Mouse (Mus musculus): Measurements from ENCODE around the gene Pdcd1lg2.
A peak's percentile ranks its signal among the peaks of the same experiment; 100 is the strongest.

Pdcd1lg2 gene

DNA sequence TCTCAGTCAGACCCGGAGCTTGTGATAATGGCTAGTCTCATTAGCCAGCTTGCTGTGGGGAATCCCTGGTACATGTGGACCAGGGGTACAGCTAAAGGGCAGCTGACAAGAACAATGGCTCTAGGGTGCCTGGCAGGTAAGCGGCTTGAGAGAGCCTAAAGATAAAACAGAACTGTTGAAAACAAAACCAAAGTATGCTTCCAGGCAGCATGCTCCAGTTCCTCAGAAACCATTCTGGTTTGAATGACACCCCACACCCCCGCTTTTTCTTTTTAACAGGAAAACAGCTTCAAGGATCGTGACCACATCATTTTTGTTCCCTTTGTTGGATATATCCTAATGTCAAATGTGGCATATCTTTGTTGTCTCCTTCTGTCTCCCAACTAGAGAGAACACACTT lies at the start of gene Pdcd1lg2:
TSS of gene Pdcd1lg2 (plus strand) at position 301 of the 400 bp plus-strand sequence.
- no peak for DNase-seq

DNA sequence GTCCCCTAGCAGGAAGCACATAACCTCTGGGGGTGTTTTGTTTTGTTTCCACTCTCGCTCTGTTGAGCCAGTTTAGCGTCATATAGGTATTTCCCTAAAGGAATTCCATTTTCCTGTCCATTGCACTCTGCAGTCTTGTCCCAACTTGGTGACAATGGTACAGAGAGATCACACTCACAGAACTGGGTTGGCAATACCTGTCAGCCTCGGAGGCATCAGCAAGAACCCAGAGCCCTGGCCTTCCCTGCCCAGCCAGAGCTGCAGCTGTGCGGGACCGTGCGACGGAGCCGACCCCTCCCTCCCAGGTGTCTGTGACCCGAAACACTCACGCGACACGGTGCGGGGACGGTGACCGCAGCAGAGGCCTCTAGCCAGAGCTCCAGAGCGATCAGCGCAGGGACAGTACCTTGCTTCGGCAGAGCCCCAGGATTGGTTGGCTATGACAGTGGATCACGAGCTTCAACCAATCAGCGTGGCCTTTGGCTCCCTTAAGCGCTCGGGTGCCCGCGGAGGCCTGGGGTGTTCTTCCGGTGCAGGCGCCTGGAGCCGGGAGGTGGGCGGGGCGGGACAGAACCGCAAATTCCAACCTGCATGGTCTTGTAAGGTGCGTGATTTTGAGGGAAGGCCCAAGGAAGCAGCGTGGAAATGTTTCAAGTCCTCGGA lies 49.1 kb upstream of the Pdcd1lg2 start:
- peak; percentile 92 for DNase-seq

DNA sequence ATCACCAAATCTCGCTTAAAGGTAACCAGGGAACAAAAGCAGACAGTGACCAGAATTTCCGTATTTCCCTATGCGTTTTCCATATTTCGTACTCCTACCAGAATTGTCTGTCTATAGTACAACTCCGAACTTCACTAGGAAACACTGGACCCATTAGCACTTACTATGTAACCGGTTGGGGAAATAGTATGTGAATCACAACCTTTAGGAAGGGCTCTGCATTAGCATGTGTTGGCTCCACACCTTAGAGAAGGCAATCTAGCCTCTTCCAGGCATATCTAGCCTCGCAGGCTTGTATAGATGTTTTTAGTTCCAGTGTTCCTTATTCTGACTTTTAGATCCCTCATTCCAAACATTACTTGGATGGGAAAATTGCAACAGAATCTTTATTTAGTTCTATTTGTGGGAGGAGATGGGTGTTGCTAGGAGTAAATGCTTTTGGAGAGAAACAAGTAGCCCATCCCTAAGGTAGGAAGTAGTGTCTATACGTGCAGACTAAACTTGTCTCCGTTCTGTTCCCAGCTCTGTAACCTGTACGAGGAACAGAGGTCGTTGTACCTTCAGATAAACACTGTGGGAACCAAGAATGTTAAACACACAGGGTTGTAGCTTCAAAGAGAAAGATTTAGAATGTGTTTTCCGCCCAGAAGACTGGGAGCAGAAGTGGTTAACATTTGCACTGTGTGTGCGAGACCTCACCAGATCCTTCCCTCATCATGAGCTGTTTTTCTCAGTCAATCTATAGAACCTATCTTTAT lies 48.4 kb upstream of the Pdcd1lg2 start:
- DNase-seq: no peak

DNA sequence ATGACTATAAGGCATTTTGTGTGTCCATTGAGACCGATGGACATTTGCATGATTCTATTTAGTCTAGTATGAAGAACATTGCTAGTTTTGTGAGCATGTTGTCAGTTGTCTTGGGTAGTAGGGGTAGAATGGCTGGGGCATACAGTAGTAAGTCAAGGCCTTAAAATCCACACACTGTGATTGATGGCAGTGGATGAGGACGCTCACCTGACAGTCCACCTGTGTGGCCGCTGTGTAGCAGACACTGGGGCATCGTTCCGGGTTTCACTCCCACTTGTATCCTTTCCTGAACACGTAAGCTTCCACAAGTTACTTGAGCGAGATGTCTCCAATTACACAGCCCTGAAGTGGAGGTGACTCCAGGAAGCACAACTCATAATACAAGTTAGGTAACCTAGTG lies 47.2 kb upstream of the Pdcd1lg2 start:
- no peak for DNase-seq

DNA sequence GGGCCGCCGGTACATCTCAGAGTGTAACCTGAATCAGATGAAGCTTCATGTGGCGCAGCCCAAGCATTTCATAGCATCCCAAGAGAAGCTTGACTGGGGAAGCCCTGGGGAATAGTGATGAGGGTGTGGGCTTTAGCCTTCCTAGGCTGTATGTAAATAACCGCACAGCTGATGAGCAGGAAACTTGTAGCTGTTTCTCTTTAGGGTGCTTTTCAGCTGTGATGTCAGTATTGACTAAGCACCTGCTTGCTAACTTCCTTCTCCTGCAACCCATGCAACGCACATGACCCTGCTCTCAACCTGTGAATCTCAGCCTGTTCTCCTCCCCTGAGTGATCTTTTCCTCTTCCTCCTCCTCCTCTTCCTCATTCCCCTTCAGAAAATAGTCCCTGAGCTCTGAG lies 46.6 kb upstream of the Pdcd1lg2 start:
- DNase-seq: no peak

DNA sequence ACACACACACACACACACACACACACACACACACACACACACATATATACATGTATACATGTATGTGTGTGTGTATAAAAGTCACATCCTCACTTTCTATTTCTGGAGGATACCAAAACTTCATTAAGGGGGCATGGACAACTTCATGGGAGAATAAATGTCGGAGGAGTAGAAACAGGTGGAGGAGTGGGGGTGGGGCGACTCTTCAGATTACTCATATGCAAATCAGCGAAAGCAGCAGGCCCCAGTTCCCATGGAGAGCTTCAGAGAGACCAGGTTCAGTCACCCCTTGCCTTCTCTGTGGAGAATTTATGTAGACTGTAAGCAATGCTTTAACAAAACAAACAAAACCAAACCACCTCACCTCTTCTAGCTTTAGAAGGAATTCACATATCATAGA lies 45.6 kb upstream of the Pdcd1lg2 start:
- no peak for DNase-seq

DNA sequence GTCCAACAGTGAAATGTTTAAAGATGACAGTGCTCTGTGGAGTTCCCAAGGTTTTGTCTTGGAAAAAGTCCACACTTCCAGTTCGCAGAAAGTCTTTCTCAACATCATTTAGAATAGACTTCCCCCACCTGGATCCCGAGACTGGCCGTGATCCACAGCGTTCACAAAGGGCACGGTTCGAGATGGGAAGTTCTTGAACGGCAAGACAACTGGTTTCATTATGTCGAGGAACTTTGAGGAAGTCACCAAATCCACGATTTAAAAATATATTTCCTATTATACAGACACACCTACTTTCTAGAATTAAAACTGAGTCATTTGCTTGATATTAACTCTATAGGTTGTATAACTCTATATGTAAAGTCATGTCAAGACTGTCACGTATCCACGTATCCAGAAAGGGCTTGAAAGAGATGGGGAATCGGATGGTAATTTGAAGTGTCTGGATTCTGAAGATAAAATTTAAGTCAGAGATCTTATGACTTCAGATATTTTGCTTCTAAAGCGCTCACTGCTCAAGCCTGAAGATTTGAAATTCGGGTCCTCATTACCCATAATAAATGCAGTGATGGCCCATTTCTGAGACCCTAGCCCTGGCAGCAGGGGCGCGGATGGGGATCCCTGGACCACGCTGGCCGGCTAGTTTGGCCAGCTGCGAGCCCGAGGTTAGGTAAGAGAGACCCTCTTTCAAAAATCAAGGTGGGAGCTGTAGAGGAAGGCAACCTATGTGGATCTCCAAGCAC lies 44.3 kb upstream of the Pdcd1lg2 start:
- DNase-seq: no peak

DNA sequence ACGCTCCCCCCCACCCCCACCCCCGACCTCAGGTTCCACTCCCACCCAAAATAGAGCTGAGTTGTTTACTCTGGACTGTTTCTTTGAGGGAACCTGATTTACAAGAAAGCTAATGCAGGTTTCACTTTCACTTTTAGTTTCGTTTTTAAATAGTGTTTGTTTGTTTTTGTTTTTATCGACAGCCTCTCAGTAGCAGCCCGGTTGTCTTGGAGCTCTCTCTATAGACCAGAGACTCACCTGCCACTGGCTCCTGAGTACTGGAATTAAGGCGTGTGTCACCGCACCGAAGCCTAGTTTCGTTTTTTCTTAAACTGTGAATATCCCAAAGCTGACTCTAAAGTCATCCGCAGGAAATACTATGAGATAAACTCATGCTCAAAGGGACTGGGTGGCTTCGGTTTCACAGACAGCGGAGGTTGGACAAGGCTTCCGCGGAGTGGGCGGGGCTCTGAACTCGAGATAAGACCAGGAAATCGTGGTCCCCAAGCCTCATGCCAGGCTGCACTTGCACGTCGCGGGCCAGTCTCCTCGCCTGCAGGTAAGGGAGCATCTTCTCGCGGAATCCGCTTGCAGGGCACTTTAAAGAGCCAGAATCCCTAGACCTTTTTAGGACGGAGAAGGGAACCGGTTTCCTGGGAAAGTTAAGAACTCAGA lies 43.6 kb upstream of the Pdcd1lg2 start, which contains the start of the genes Plgrkt and Cd274:
TSS of gene Plgrkt (minus strand) at position 422 of the 654 bp plus-strand sequence.
TSS of gene Cd274 (plus strand) at position 487 of the 654 bp plus-strand sequence.
- DNase-seq: peak; percentile 50 to 54

DNA sequence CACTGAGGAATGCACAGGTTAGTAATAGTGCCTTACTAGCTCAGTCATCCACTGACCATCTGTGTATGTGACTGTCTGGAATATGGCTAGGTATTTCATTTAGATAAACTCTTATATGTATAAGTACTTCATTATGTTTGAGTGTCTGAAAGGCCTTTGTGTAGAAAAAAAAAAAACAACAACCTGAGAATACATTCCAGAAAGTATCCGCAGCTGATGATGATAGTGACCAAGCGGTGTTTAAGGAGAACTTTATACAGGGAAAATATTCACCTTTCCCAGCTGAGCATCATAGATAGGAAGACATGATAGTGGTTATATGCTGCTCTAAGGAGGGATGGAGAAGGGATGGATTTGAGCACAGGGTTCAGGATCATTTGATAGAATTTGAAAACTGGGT lies 42.7 kb upstream of the Pdcd1lg2 start:
- DNase-seq: no peak

DNA sequence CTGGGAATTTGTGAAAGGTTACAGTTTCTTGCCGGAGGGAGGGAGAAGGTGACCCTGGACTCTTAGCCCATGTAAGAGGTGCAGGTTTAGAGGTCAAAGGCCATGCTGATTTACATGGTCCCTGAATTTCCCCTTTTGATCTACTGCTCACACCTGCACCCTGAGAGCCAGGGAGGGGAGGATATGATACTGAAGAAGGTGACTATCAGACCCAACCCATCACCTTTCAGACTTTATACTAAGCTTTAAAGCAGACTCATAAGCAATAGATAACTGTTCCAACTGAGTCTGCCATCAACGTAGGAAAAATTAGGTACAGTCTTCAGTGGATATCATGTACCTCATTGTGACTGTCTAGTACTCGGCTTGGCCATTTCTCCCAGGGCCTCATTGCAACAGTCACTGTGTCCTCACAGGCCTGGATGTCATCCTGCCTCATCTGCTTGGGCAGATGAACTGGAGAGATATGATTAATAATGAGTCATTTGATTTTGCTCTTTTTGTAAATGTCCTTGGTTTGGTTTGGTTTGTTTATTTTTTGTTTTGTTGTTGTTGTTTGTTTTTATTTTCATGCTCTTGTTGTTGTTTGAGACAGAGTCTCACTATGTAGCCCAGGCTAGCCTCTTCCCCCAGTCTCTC lies 41.9 kb upstream of the Pdcd1lg2 start:
- no peak for DNase-seq

DNA sequence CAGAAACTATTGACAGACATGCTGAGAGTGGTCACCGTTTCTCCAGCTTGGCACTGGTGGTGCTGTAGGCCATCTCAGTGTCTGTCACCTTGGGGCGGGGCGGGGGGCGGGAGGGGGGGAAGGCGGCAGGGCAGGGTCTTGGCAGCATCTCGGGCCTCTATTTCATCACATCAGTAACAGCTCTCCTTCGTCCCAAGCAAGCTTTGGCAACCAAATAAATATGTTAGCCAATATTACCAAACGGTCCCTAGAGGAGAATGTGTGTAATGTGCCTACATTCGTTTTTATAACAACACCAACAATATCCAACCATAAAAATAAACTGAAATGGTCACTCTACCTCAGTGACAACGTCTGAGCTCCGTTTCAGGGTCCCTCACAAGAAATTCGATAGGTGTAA lies 40.6 kb upstream of the Pdcd1lg2 start:
- DNase-seq: no peak

DNA sequence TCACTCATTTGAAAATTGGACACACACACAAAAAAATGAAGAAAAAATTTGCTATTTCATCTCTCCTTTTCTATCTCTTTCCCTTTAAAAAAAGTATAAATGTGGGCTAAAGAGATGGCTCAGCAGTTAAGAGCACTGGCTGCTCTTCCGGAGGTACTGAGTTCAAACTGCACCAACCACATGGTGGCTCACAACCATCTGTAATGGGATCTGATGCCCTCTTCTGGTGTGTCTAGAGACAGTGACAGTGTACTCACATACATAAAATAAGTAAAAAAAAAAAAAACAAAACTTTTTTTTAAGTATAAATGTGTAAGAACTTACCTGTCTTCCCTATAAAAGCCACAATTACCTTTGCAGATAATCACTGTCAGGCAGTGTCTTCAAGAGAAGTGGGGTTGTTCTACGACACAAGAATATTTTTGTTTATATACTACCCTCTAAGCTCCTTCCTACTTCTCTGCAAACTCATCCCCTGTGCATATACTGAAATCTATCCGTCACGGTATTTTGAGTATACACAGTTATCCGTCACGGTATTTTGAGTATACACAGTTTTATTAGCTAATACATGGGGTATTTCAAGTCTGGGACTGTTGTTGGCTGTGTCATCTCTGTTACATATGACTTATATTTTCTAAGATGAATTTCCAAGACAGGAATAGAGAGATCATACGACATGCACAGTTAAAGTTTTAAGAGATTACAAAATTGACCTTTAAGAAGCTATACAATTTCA lies 40.0 kb upstream of the Pdcd1lg2 start:
- no peak for DNase-seq

DNA sequence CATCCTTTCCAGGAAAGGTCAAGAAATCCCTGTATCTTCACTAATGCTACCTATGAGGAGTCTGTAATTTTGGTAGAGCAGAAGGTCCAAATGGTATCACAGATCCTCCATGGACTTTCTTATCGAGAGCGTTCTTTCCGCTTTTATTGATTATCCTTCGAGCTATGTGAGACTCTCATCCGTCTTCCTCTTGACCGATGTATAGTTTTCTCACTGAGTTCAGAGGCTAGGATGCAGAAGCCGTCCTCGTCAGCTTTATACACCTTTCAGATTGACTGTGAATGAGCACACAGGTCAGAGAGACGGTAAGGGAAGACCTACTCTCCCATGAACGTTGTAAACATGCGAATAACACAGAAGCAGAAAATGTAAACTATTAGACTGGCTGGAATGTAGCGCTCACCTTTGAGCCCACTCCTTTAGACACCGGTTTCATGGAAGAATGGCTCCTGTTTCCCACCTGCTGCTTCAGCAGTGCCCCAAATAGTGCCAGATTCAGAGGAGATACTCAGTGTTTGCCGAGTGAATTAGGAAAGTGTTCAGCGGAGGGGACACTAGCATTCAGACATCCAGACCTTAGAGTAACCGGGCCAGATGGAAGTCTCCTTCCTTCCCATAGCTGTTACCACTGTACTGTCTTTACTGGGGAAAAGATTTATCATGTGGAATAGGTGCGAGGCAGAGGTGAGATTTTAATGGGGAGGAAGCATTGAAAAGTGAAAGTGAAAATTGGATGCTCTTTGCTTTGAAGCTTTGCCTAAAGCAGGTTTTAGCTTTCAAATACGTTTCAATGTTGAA lies 39.2 kb upstream of the Pdcd1lg2 start:
- no peak for DNase-seq

DNA sequence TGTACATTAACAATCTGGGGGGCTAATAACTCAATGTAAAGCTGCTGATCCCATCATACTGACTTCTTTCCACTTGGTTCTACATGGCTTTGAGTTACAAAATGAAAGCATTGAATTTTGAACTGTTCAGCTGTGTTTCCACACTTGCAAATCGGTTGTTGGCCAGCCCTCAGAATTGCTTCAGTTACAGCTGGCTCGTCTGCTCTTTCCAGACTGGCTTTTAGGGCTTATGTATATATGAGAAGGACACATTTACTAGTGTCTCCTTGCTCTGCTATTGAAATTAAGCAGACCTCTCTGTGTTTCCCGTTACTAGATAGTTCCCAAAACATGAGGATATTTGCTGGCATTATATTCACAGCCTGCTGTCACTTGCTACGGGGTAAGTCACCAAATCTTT lies 38.6 kb upstream of the Pdcd1lg2 start:
- DNase-seq: no peak

DNA sequence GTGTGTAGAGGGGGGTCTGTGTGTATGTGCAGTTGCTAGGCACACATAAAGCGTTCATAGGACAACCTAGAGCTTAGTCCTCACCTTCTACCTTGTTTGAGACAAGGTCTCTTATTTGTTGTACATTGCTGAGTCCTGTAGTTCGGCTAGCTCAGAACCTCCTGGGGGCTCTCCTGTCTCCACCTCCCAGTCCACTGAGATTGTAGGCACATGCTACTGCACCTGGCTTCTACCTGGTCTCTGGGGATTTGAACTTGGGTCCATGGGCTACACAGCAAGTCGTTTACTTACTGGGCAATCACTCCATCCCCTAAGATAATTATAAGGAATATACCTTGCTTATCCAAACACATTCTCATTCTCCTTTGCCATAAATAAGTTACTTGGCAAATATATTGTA lies 38.1 kb upstream of the Pdcd1lg2 start:
- DNase-seq: no peak

DNA sequence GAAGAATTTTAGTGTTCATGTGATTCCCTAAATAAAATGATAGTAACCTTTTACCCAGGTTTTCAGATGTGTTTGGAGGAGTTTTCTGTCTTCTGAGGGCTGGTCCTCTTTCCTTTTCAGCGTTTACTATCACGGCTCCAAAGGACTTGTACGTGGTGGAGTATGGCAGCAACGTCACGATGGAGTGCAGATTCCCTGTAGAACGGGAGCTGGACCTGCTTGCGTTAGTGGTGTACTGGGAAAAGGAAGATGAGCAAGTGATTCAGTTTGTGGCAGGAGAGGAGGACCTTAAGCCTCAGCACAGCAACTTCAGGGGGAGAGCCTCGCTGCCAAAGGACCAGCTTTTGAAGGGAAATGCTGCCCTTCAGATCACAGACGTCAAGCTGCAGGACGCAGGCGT lies 37.3 kb upstream of the Pdcd1lg2 start:
- no peak for DNase-seq

DNA sequence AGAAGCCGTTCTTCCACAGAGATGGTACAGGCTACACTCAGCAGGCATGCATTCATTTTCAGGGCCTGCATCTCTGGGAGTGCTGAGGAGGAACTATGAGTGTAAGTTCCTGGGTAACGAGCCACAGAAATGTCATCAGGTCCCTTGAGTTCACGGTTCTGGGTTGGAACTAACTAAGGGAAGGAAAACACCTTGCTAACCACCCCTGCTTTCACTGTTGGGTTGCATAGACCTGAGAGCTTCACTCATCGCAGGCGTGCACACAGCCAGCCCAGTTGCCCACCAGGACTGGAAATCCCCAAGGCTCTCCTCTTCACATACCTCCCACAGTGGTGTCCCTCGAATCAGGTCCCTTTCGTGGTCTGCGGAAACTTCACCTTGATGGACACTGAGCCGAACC lies 35.8 kb upstream of the Pdcd1lg2 start:
- no peak for DNase-seq

DNA sequence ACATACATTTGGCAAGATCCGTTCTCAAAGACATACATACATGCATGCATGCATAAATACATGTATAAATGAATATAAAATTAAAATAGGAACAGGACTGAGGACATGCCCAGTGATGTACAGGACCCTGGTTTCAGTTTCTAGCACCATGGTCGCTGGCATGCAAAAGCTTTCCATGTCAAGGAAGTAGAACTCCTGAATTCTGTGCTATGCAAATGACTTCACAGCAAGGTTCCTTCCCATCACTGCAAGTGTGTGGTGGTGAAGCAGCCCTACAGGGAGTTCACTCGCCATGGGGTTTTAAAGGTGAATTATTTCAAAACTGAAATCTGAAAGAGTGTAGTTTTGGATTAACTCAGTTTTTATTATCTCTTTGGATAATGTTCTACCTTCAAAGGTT lies 34.3 kb upstream of the Pdcd1lg2 start:
- DNase-seq: no peak

DNA sequence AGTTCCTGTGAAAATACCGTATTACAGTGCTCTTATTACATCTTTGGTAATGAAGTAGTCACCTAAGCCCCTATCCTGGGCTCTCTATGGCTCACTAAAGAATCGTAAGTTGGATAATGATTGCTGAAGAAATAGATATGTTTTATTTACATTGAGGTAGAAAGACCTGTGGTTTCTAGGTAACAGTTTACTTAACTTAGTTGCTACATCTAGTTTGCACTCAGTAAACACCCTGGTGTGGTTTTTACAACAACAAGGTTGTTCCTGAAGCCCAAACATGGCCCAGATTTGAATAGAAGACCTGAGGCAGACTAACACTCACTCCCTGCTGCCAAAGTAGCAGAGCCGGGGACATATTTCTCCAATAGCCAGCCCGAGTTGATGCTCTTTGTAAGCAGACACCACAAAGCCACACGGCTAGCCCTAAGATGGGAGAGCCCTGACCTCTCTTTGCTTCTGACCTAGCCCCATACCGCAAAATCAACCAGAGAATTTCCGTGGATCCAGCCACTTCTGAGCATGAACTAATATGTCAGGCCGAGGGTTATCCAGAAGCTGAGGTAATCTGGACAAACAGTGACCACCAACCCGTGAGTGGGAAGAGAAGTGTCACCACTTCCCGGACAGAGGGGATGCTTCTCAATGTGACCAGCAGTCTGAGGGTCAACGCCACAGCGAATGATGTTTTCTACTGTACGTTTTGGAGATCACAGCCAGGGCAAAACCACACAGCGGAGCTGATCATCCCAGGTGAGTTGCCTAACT lies 30.7 kb upstream of the Pdcd1lg2 start:
- DNase-seq: no peak

DNA sequence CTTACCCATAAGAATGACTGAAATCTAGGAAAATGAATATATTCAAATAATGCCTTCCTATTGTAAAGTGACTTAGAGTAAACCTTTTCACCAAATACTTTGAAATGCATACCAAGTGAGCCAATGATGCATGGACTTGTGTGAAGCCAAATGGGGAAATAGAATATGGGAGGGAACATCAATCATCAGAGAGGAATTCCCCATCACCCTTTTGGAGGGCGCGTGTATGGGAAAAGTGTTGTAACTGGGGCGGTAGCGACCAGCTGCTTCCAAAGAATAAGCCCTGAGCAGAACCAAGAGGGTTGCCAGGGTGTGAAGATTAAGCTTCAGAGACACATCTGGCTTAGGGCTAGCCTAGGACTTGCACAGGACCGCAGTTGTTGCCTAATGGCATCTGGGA lies 27.4 kb upstream of the Pdcd1lg2 start:
- DNase-seq: no peak
